Mouse (Mus musculus) ES-E14 (cell line): ENCODE measurements around the gene Mapk8ip3.

ENCODE experiments used
- CHD2 ChIP-seq: IDR thresholded peaks from 2 replicates; pipeline ENCODE4 v1.6.1; 2014; ENCODE audit warnings: mild to moderate bottlenecking, low read depth, low read length, inconsistent platforms
- HCFC1 ChIP-seq: IDR thresholded peaks from 2 replicates; pipeline ENCODE4 v1.6.1; 2012; ENCODE audit warnings: low read length, inconsistent platforms, borderline replicate concordance; ENCODE audit not compliant: insufficient read depth
- MAFK ChIP-seq: IDR thresholded peaks from 2 replicates; pipeline ENCODE4 v1.6.1; 2014; ENCODE audit warnings: mild to moderate bottlenecking, low read depth, low read length, inconsistent platforms; ENCODE audit not compliant: insufficient read depth
- ZC3H11A ChIP-seq: IDR thresholded peaks from 2 replicates; pipeline ENCODE4 v1.6.1; 2012; ENCODE audit warnings: low read depth, mild to moderate bottlenecking, inconsistent platforms, low read length, borderline replicate concordance
- ZNF384 ChIP-seq: IDR thresholded peaks from 2 replicates; pipeline ENCODE4 v1.6.1; 2012; ENCODE audit warnings: low read depth, low read length, inconsistent platforms

DNA sequence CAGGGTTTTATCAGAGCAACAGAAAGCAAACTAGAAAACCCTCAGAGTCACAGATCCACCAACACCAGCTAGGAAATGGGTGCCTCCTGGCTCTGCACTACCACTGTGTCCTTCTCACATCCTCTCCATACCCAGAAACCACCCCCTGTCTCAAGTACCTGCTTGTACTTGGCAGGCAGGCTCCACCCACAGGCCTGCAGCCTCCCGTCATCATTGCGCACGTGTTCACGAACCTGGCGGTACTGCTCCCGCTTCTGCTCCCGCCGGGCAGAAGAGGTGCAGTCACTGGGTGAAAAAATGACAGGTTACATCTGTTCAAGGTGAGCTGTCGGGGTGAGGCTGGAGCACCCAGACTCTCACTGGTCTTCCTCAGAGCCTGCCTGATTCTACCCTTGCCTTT is 33.0 kb downstream of the Mapk8ip3 start:
- TF ChIP-seq ZC3H11A (no peak), MAFK (no peak), HCFC1 (no peak), ZNF384 (no peak), CHD2 (no peak)
